Mouse (Mus musculus): ENCODE data around the gene Xpo5. TPM values are rescaled to one million over a fixed set of nuclear protein-coding genes. Genes with fewer than 3 reads are reported as not detected.

Gene Xpo5
- total and polyA plus RNA-seq, 3 experiments = 44.7 to 56.3 (median 55.1) TPM

- Histone ChIP-seq H3K9me3 (replicated peaks; ENCODE audit: low read length) (no peaks in the 10 kb centered on the region), H3K79me2 (replicated peaks; ENCODE audit: control insufficient read depth, extremely low read depth, insufficient read depth, poor library complexity, severe bottlenecking) (peaks cover 15% of the 10 kb centered on the region), H3K4me3 (replicated peaks in 1 of 3; ENCODE audit: low read depth in 2 of 3, low read length in 2 of 3, poor library complexity in 1 of 3) (peak overlapping the region; percentile 51 to 94 (median 82)), H3K9ac (ENCODE audit: insufficient read depth, low read depth) (peak overlapping the region; percentile 97), H3K27me3 (replicated peaks) (no peaks in the 10 kb centered on the region), H3K36me3 (replicated peaks in 1 of 2; ENCODE audit: control insufficient read depth in 1 of 2, insufficient read depth in 1 of 2, low read length in 1 of 2) (peaks cover 37 to 38% of the 10 kb centered on the region in 2 experiments), H3K4me2 (ENCODE audit: insufficient read depth, low read depth, poor library complexity, severe bottlenecking) (peak overlapping the region; percentile 52), H3K27ac (ENCODE audit: insufficient read depth, low read depth) (peak overlapping the region; percentile 98), H3K4me1 (ENCODE audit: control insufficient read depth in 1 of 2, insufficient read depth in 2 of 2) (peaks cover 16 to 35% of the 10 kb centered on the region in 2 experiments)
- in situ Hi-C loops (cut with MboI; ENCODE audit: low pct_ligation_motif_present, low pct_unique_long_range_greater_than_20kb, low sequenced_read_pairs) (no loop called here), dilution Hi-C loops (cut with MboI; ENCODE audit: extremely low pct_ligation_motif_present, extremely low pct_unique_long_range_greater_than_20kb, low sequenced_read_pairs) (no loop called here)
- TF ChIP-seq GABPA (IDR thresholded peaks at IDR 0.05; ENCODE audit: insufficient replicate concordance, low read depth, low read length) (no peak), MXI1 (IDR thresholded peaks at IDR 0.05; ENCODE audit: low read depth, low read length) (no peak), MEF2A (IDR thresholded peaks at IDR 0.05; ENCODE audit: borderline replicate concordance, low read depth, low read length) (no peak), USF2 (conservative IDR thresholded peaks at IDR 0.05; ENCODE audit: low read depth, low read length) (no peak)
- DNase-seq (ENCODE audit: extremely low read depth) = no peak
Observed at GRCm38 (mm10) chr17:46162551-46162950, 40.0 kb upstream of the Xpo5 start.

- Histone ChIP-seq H3K4me1 (ENCODE audit: control insufficient read depth in 1 of 2, insufficient read depth in 2 of 2) (peaks cover 16 to 35% of the 10 kb centered on the region in 2 experiments), H3K27me3 (replicated peaks) (no peaks in the 10 kb centered on the region), H3K79me2 (replicated peaks; ENCODE audit: control insufficient read depth, extremely low read depth, insufficient read depth, poor library complexity, severe bottlenecking) (peaks cover 15% of the 10 kb centered on the region), H3K9me3 (replicated peaks; ENCODE audit: low read length) (no peaks in the 10 kb centered on the region), H3K27ac (ENCODE audit: insufficient read depth, low read depth) (peak overlapping the region; percentile 98), H3K9ac (ENCODE audit: insufficient read depth, low read depth) (peak overlapping the region; percentile 97), H3K4me3 (replicated peaks in 1 of 3; ENCODE audit: low read depth in 2 of 3, low read length in 2 of 3, poor library complexity in 1 of 3) (peak overlapping the region; percentile 51 to 94 (median 82)), H3K36me3 (replicated peaks in 1 of 2; ENCODE audit: control insufficient read depth in 1 of 2, insufficient read depth in 1 of 2, low read length in 1 of 2) (peaks cover 41 to 42% of the 10 kb centered on the region in 2 experiments), H3K4me2 (ENCODE audit: insufficient read depth, low read depth, poor library complexity, severe bottlenecking) (peak overlapping the region; percentile 80)
- DNase-seq (ENCODE audit: extremely low read depth) = peak; percentile 75
- in situ Hi-C loops (cut with MboI; ENCODE audit: low pct_ligation_motif_present, low pct_unique_long_range_greater_than_20kb, low sequenced_read_pairs) (no loop called here), dilution Hi-C loops (cut with MboI; ENCODE audit: extremely low pct_ligation_motif_present, extremely low pct_unique_long_range_greater_than_20kb, low sequenced_read_pairs) (no loop called here)
- 0 out of 2 replicates have a peak, but pooled peaks have one; percentile 12 for TF ChIP-seq BHLHE40 (IDR thresholded peaks at IDR 0.05; ENCODE audit: low read depth, low read length)
- TF ChIP-seq POLR2AphosphoS2 (IDR thresholded peaks at IDR 0.05; ENCODE audit: low read depth, low read length) = peak; percentile 81; the same call in 1 of the 2 replicates
- TF ChIP-seq CHD1 (IDR thresholded peaks at IDR 0.05; ENCODE audit: low read depth, low read length) = peak; percentile 74; the same call in 1 of the 2 replicates
- peak; percentile 64; the same call in 1 of the 2 replicates for TF ChIP-seq MAX (IDR thresholded peaks at IDR 0.05; ENCODE audit: low read length)
- no peak for TF ChIP-seq RAD21 (IDR thresholded peaks at IDR 0.05; ENCODE audit: low read depth, low read length)
- TF ChIP-seq ELF1 (IDR thresholded peaks at IDR 0.05; ENCODE audit: low read depth, low read length) = peak; percentile 57
- TF ChIP-seq NELFE (IDR thresholded peaks at IDR 0.05; ENCODE audit: low read depth, low read length) = 0 out of 2 replicates have a peak, but pooled peaks have one; percentile 40
- TF ChIP-seq E2F4 (IDR thresholded peaks at IDR 0.05; ENCODE audit: insufficient replicate concordance, low read depth, low read length) = 0 out of 2 replicates have a peak, but pooled peaks have one; percentile 19
- TF ChIP-seq TCF12 (IDR thresholded peaks at IDR 0.05; ENCODE audit: low read depth, low read length) = peak; percentile 9; the same call in 1 of the 2 replicates
- peak; percentile 63; the same call in 1 of the 2 replicates for TF ChIP-seq MYC (IDR thresholded peaks at IDR 0.05; ENCODE audit: low read depth, low read length)
- TF ChIP-seq MEF2A (IDR thresholded peaks at IDR 0.05; ENCODE audit: borderline replicate concordance, low read depth, low read length) = peak; percentile 60; the same call in 1 of the 2 replicates
- TF ChIP-seq PAX5 (IDR thresholded peaks at IDR 0.05; ENCODE audit: low read length) = no peak
- TF ChIP-seq EP300 (IDR thresholded peaks at IDR 0.05; ENCODE audit: low read length) = peak; percentile 50
- 0 out of 2 replicates have a peak, but pooled peaks have one; percentile 54 for TF ChIP-seq CHD2 (IDR thresholded peaks at IDR 0.05; ENCODE audit: low read length)
- TF ChIP-seq USF1 (IDR thresholded peaks at IDR 0.05; ENCODE audit: low read depth, low read length) = no peak
- peak; percentile 42 for TF ChIP-seq JUN (IDR thresholded peaks at IDR 0.05; ENCODE audit: insufficient read depth, low read depth, low read length)
- TF ChIP-seq ZMIZ1 (IDR thresholded peaks at IDR 0.05; ENCODE audit: low read depth, low read length) = 0 out of 2 replicates have a peak, but pooled peaks have one; percentile 13
- peak; percentile 97 for TF ChIP-seq ETS1 (conservative IDR thresholded peaks at IDR 0.05; ENCODE audit: low read depth, low read length)
- TF ChIP-seq NRF1 (IDR thresholded peaks at IDR 0.05; ENCODE audit: low read depth, low read length) = 0 out of 2 replicates have a peak, but pooled peaks have one; percentile 19
- TF ChIP-seq MAZ (IDR thresholded peaks at IDR 0.05; ENCODE audit: low read depth, low read length) = peak; percentile 98
- TF ChIP-seq RCOR1 (conservative IDR thresholded peaks at IDR 0.05; ENCODE audit: low read depth, low read length) = 0 out of 2 replicates have a peak, but pooled peaks have one; percentile 14
- 0 out of 2 replicates have a peak, but pooled peaks have one; percentile 8 for TF ChIP-seq IRF4 (IDR thresholded peaks at IDR 0.05; ENCODE audit: low read depth, low read length)
- no peak for TF ChIP-seq SMC3 (IDR thresholded peaks at IDR 0.05; ENCODE audit: low read depth, low read length)
- peak; percentile 99 for TF ChIP-seq SIN3A (IDR thresholded peaks at IDR 0.05; ENCODE audit: low read length)
- TF ChIP-seq POLR2A (IDR thresholded peaks at IDR 0.05; ENCODE audit: low read depth, low read length) = peak; percentile 44
- peak; percentile 84; the same call in 1 of the 2 replicates for TF ChIP-seq MXI1 (IDR thresholded peaks at IDR 0.05; ENCODE audit: low read depth, low read length)
- peak; percentile 63 for TF ChIP-seq HCFC1 (IDR thresholded peaks at IDR 0.05; ENCODE audit: low read depth, low read length)
- no peak for TF ChIP-seq KAT2A (IDR thresholded peaks at IDR 0.05; ENCODE audit: insufficient replicate concordance, low read length)
- TF ChIP-seq TBP (conservative IDR thresholded peaks at IDR 0.05; ENCODE audit: low read depth, low read length) = no peak
Observed at GRCm38 (mm10) chr17:46162951-46163421, 39.6 kb upstream of the Xpo5 start.

All from CH12.LX (cell line).